Mouse (Mus musculus): ENCODE measurements at regions not wholly inside any gene's neighbourhood (a gene's known extent, or its start where the extent isn't known, plus 50 kb on each side); places are given as distances from the start of the nearest gene placed in this dataset.

DNA sequence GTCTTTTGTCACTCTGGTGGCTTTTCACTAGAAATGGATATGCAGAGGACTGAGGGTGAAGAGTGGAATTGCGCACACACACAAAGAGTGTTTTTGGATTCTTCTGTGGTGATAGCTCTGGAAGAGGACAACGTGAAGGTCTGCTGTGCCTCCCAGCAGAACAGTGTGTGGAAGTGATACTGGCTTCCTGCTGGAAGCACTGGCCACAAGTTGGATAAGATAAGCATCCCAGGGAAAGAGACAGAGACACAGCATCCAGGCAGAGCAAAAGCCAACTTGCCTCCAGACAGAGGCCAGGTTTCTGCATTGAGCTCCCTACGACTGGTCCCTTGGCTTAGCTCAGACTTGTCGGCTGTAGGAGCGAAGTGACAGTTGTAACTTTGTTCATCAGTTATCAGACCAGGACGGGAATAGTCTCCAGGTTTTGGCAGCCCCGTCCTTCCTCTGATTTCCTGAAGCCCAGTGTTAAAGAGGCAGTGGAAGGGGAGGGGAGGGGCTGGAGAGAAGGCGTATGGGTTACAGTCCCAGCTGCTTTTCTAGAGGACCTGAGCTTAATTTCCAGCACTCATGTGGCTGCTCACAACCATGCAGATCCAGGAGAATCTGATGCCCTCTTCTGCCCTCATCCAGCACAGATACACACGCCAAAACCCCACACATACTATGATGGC, 89.2 kb downstream of the Tmem170b start:
- ATAC-seq (replicated peaks) = no peak
- H3K36me3 ChIP-seq = no peaks in the 10 kb centered on the region
- no peaks in the 10 kb centered on the region for H3K4me1 ChIP-seq
- no peak overlapping the region for H3K9ac ChIP-seq (replicated peaks)
- 86% methylated on average over 9 of the region's 9 CpGs for WGBS
- no peak overlapping the region for H3K4me3 ChIP-seq
- H3K4me2 ChIP-seq (replicated peaks) = no peak overlapping the region
- no peaks in the 10 kb centered on the region for H3K27me3 ChIP-seq
- H3K9me3 ChIP-seq = no peaks in the 10 kb centered on the region
- H3K27ac ChIP-seq (replicated peaks) = no peak overlapping the region

GRCm38 (mm10) chr13:41696767-41697445, 91.2 kb downstream of the Tmem170b start:
- Histone ChIP-seq H3K4me1 (no peaks in the 10 kb centered on the region), H3K4me2 (replicated peaks) (no peak overlapping the region), H3K27ac (replicated peaks) (no peak overlapping the region), H3K9ac (replicated peaks) (no peak overlapping the region), H3K36me3 (no peaks in the 10 kb centered on the region), H3K9me3 (no peaks in the 10 kb centered on the region), H3K4me3 (no peak overlapping the region), H3K27me3 (no peaks in the 10 kb centered on the region)
- WGBS = 84% methylated on average over 7 of the region's 7 CpGs
- ATAC-seq (replicated peaks) = no peak

DNA sequence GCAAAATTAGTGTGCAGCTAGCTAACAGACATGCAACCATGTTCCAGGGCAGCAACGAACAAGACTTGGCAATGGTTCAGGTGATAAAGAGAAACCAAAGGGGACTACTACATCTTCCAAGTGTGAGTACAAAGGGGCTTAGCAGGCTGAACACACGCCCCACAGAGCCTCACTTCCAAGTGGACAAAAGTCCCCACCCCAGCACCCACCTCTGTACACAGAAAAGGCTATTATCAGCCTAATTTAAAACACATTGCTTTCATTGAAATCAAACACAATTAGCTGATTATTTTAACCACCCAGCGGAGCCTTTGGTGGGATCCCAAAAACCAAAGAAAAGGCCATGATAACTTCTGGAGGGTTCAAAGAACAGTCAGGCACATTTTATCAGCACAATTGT, 95.6 kb downstream of the Tmem170b start:
- 12% methylated on average over 3 of the region's 3 CpGs for WGBS
- no peaks in the 10 kb centered on the region for H3K9me3 ChIP-seq
- no peaks in the 10 kb centered on the region for H3K4me1 ChIP-seq
- no peaks in the 10 kb centered on the region for H3K27me3 ChIP-seq
- 0 out of 2 replicates have a peak overlapping the region, but pooled peaks have one; percentile 11 for H3K27ac ChIP-seq (replicated peaks)
- peak; percentile 64; the same call in 1 of the 2 replicates for ATAC-seq (replicated peaks)
- no peak overlapping the region for H3K9ac ChIP-seq (replicated peaks)
- H3K36me3 ChIP-seq = no peaks in the 10 kb centered on the region
- no peak overlapping the region for H3K4me2 ChIP-seq (replicated peaks)
- H3K4me3 ChIP-seq = no peak overlapping the region

GRCm38 (mm10) chr13:41701829-41702231, 96.1 kb downstream of the Tmem170b start:
- Histone ChIP-seq H3K4me1 (no peaks in the 10 kb centered on the region), H3K27me3 (no peaks in the 10 kb centered on the region), H3K4me2 (replicated peaks) (no peak overlapping the region), H3K36me3 (no peaks in the 10 kb centered on the region), H3K27ac (replicated peaks) (no peak overlapping the region), H3K4me3 (no peak overlapping the region), H3K9ac (replicated peaks) (no peak overlapping the region), H3K9me3 (no peaks in the 10 kb centered on the region)
- WGBS = 16% methylated on average over 8 of the region's 8 CpGs
- ATAC-seq (replicated peaks) = peak; percentile 89

DNA sequence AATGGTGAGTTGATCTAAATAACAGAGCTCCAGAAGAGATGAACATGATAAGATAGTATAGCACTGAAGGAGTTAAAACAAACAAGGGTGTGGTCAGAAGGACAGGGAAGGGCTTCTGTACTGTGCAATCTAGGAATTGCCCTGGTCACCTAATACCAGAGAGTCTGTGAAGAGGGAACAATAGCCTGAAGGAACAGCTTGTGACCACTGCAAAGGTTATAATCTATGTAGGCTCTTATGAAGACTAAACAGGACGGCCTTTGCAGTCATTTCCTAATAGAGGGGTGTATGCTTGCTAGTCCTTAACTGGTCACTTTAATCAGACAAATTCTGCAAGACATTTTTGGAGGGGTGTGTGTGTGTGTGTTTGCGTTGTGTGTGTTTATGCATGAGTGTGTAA, 97.5 kb downstream of the Tmem170b start:
- no peak overlapping the region for H3K4me3 ChIP-seq
- ATAC-seq (replicated peaks) = no peak
- WGBS = 82% methylated on average over 2 of the region's 2 CpGs
- H3K4me1 ChIP-seq = no peaks in the 10 kb centered on the region
- no peak overlapping the region for H3K9ac ChIP-seq (replicated peaks)
- H3K27me3 ChIP-seq = no peaks in the 10 kb centered on the region
- no peak overlapping the region for H3K4me2 ChIP-seq (replicated peaks)
- no peak overlapping the region for H3K27ac ChIP-seq (replicated peaks)
- H3K9me3 ChIP-seq = no peaks in the 10 kb centered on the region
- no peaks in the 10 kb centered on the region for H3K36me3 ChIP-seq

DNA sequence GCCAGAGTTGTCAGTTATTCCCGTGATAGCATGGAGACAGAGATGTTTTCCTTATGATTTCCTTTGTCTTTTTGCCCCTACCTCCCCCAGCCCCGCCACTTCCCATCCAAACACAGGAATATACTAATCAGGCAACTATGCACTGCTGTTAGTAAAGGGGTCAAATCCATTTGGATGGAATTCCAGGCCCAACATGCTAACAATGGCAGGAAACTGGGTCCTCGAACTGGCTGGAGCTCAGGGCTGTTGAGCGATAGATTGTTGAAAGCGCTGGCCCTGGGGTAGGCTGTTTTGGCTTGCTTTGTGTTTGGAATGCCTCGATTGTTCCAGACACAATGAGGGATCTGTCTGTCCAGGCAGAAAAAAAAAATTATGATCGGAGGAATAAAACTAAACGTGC, 97.9 kb downstream of the Tmem170b start:
- Histone ChIP-seq H3K36me3 (no peaks in the 10 kb centered on the region), H3K27me3 (no peaks in the 10 kb centered on the region), H3K27ac (replicated peaks) (no peak overlapping the region), H3K4me2 (replicated peaks) (no peak overlapping the region), H3K9ac (replicated peaks) (no peak overlapping the region), H3K4me1 (no peaks in the 10 kb centered on the region), H3K4me3 (no peak overlapping the region), H3K9me3 (no peaks in the 10 kb centered on the region)
- ATAC-seq (replicated peaks) = no peak
- 55% methylated on average over 8 of the region's 8 CpGs for WGBS

GRCm38 (mm10) chr13:41704806-41705205, 99.1 kb downstream of the Tmem170b start:
- no peaks in the 10 kb centered on the region for H3K27me3 ChIP-seq
- no peak overlapping the region for H3K4me3 ChIP-seq
- H3K27ac ChIP-seq (replicated peaks) = no peak overlapping the region
- 96% methylated on average over 2 of the region's 2 CpGs for WGBS
- H3K4me1 ChIP-seq = peaks cover 3% of the 10 kb centered on the region
- no peaks in the 10 kb centered on the region for H3K36me3 ChIP-seq
- ATAC-seq (replicated peaks) = no peak
- H3K9ac ChIP-seq (replicated peaks) = no peak overlapping the region
- H3K4me2 ChIP-seq (replicated peaks) = no peak overlapping the region
- no peaks in the 10 kb centered on the region for H3K9me3 ChIP-seq

- 88% methylated on average over 4 of the region's 4 CpGs for WGBS
- ATAC-seq (replicated peaks) = no peak
- peaks cover 5% of the 10 kb centered on the region for H3K4me1 ChIP-seq
- no peaks in the 10 kb centered on the region for H3K27me3 ChIP-seq
- no peak overlapping the region for H3K4me2 ChIP-seq (replicated peaks)
- no peak overlapping the region for H3K4me3 ChIP-seq
- H3K9me3 ChIP-seq = no peaks in the 10 kb centered on the region
- no peaks in the 10 kb centered on the region for H3K36me3 ChIP-seq
- H3K27ac ChIP-seq (replicated peaks) = no peak overlapping the region
- H3K9ac ChIP-seq (replicated peaks) = no peak overlapping the region
Observed at GRCm38 (mm10) chr13:41705636-41706035, 99.9 kb downstream of the Tmem170b start.

DNA sequence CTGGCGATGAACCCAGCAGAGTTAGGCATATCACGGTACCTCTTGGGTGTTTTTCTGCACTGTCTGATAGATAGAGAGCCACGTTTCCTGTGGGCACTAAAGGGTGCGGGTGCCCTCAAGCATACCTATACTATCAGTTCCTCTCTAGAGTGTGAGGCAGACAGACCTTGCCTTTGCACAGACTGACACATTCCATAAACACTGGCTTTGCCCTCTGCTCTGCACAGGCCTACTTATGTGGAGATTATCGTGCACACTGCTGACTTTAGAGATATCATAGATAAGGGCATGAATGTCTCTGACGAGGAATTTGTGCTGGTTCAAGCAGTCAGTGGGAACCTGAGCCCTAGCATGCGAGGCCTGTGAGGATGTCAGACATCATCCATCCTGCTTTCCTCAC, 102.1 kb downstream of the Tmem170b start:
- Histone ChIP-seq H3K9me3 (no peaks in the 10 kb centered on the region), H3K27ac (replicated peaks) (no peak overlapping the region), H3K4me2 (replicated peaks) (no peak overlapping the region), H3K4me1 (peaks cover 5% of the 10 kb centered on the region), H3K4me3 (no peak overlapping the region), H3K9ac (replicated peaks) (no peak overlapping the region), H3K27me3 (no peaks in the 10 kb centered on the region), H3K36me3 (no peaks in the 10 kb centered on the region)
- WGBS = 89% methylated on average over 7 of the region's 7 CpGs
- no peak for ATAC-seq (replicated peaks)

GRCm38 (mm10) chr13:41709071-41709470, 103.4 kb downstream of the Tmem170b start:
- no peak overlapping the region for H3K9ac ChIP-seq (replicated peaks)
- WGBS = 66% methylated on average over 7 of the region's 7 CpGs
- peaks cover 5% of the 10 kb centered on the region for H3K4me1 ChIP-seq
- H3K4me3 ChIP-seq = no peak overlapping the region
- H3K4me2 ChIP-seq (replicated peaks) = no peak overlapping the region
- H3K27ac ChIP-seq (replicated peaks) = no peak overlapping the region
- H3K36me3 ChIP-seq = no peaks in the 10 kb centered on the region
- no peaks in the 10 kb centered on the region for H3K9me3 ChIP-seq
- H3K27me3 ChIP-seq = no peaks in the 10 kb centered on the region
- ATAC-seq (replicated peaks) = peak; percentile 37; the same call in 1 of the 2 replicates

DNA sequence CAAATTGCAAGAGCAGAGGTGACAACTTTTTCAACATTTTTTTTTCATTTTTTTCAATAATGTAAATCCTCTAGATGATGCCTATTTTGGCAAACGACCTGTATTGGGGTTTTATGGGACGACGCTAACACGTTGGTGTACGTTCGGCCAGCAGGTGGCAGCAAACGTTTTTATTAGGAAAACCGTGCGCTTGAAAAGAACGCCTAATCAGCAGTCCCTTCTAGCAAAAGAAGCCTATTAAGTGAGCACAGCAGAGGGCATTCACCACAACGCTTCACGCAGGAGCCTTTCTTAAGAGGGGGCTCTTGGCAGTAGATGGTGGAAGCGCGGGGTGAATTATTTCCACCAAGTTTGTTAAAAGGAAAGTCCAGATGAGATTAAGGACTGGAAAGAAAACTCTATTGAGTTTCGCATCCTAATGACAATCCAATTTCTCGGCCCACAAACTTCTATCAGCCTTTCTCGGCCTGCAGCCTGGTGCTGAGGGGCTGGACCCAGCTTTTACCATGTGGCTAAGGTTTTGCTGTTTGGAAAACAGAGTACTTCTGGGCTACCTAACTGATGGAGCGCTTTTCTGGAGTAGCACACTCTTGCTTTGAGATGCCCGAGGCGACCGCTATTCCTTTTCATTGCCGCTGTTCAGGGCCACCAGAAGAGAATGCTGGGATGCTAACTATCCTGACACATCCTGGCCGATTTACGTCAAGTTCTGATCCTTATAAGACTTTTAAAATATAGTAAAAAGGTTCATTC, 103.9 kb downstream of the Tmem170b start:
- no peaks in the 10 kb centered on the region for H3K9me3 ChIP-seq
- ATAC-seq (replicated peaks) = peak; percentile 90
- WGBS = 12% methylated on average over 24 of the region's 24 CpGs
- H3K4me1 ChIP-seq = peaks cover 5% of the 10 kb centered on the region
- no peak overlapping the region for H3K4me3 ChIP-seq
- no peak overlapping the region for H3K9ac ChIP-seq (replicated peaks)
- no peaks in the 10 kb centered on the region for H3K36me3 ChIP-seq
- H3K27ac ChIP-seq (replicated peaks) = 0 out of 2 replicates have a peak overlapping the region, but pooled peaks have one; percentile 7
- no peak overlapping the region; the same call in 1 of the 2 replicates for H3K4me2 ChIP-seq (replicated peaks)
- no peaks in the 10 kb centered on the region for H3K27me3 ChIP-seq

- ATAC-seq (replicated peaks) = no peak
- 88% methylated on average over 8 of the region's 8 CpGs for WGBS
Observed at GRCm38 (mm10) chr13:41712616-41713015, 106.9 kb downstream of the Tmem170b start.

More at GRCm38 (mm10) chr13:41712616-41713015, 106.9 kb downstream of the Tmem170b start:
- H3K9me3 ChIP-seq = no peaks in the 10 kb centered on the region
- H3K9ac ChIP-seq (replicated peaks) = no peak overlapping the region
- H3K4me3 ChIP-seq = no peak overlapping the region
- peaks cover 5% of the 10 kb centered on the region for H3K4me1 ChIP-seq
- H3K4me2 ChIP-seq (replicated peaks) = no peak overlapping the region
- no peaks in the 10 kb centered on the region for H3K36me3 ChIP-seq
- no peak overlapping the region for H3K27ac ChIP-seq (replicated peaks)
- no peaks in the 10 kb centered on the region for H3K27me3 ChIP-seq
